Mouse (Mus musculus) neural tube, embryonic 15.5 days (tissue): ENCODE results near the gene Daam2. TPM values are rescaled to one million over a fixed set of nuclear protein-coding genes. Genes with fewer than 3 reads are reported as not detected.
A peak's percentile ranks its signal among the peaks of the same experiment; 100 is the strongest.

Source experiments
- ATAC-seq: fragments of 200-750 bp; cut with Nextera tagmentation; 2 replicates; pipeline ENCODE4 v1.8.0; 2017; ENCODE audit warnings: mild to moderate bottlenecking, moderate TSS enrichment, moderate library complexity; ENCODE audit not compliant: low FRiP score
- H3K27ac ChIP-seq: fragments of 300-500 bp; sonication (generic); replicated peaks from 2 replicates; pipeline ENCODE4 v1.5.1; 2015; ENCODE audit warnings: mild to moderate bottlenecking, inconsistent platforms
- H3K27me3 ChIP-seq: fragments of 300-500 bp; sonication (generic); replicated peaks from 2 replicates; pipeline ENCODE4 v1.6.1; 2015; ENCODE audit warnings: inconsistent platforms
- H3K36me3 ChIP-seq: fragments of 300-500 bp; sonication (generic); 2 replicates; pipeline ENCODE4 v1.6.1; 2015; ENCODE audit warnings: inconsistent platforms
- H3K4me1 ChIP-seq: fragments of 300-500 bp; sonication (generic); 2 replicates; pipeline ENCODE4 v1.6.1; 2015; ENCODE audit warnings: inconsistent platforms
- H3K4me2 ChIP-seq: fragments of 300-500 bp; sonication (generic); 2 replicates; pipeline ENCODE4 v1.6.1; 2015; ENCODE audit warnings: inconsistent platforms, mild to moderate bottlenecking, moderate library complexity
- H3K4me3 ChIP-seq: fragments of 300-500 bp; sonication (generic); replicated peaks from 2 replicates; pipeline ENCODE4 v1.5.1; 2015; ENCODE audit warnings: mild to moderate bottlenecking, inconsistent platforms
- H3K9ac ChIP-seq: fragments of 300-500 bp; sonication (generic); replicated peaks from 2 replicates; pipeline ENCODE4 v1.6.1; 2015; ENCODE audit warnings: mild to moderate bottlenecking, inconsistent platforms
- H3K9me3 ChIP-seq: fragments of 300-500 bp; sonication (generic); replicated peaks from 2 replicates; pipeline ENCODE4 v1.6.1; 2016; ENCODE audit warnings: inconsistent platforms
- WGBS: fragments of 180-500 bp; shearing (Covaris S2); methylation state at CpG from one replicate; pipeline ENCODE4 v1.1.7; 2015; ENCODE audit warnings: mixed read lengths; 5-methylcytosine and 5-hydroxymethylcytosine counted together
- polyA plus RNA-seq: library from polyadenylated mRNA; unstranded; fragments of >200 nt; fragmentation: Nextera tagmentation; extraction: Ambion mirVana; gene quantifications from 2 replicates; pipeline ENCODE4 v1.2.1, GENCODE M21; 2015

Gene Daam2
- polyA plus RNA-seq, 1 experiment from 2014 or later = 4.0 TPM

- H3K9ac ChIP-seq = no peak overlapping the region
Measured at GRCm38 (mm10) chr17:49531661-49532060, 32.5 kb downstream of the Daam2 start.

GRCm38 (mm10) chr17:49530215-49530614 is 33.9 kb downstream of the Daam2 start:
- WGBS = 28% methylated on average over 3 of the region's 3 CpGs
- Histone ChIP-seq H3K27me3 (no peaks in the 10 kb centered on the region), H3K4me3 (no peak overlapping the region), H3K9me3 (no peaks in the 10 kb centered on the region), H3K36me3 (no peaks in the 10 kb centered on the region), H3K4me1 (peaks cover 9% of the 10 kb centered on the region), H3K9ac (no peak overlapping the region), H3K27ac (no peak overlapping the region), H3K4me2 (no peak overlapping the region)
- ATAC-seq = no peak

More at GRCm38 (mm10) chr17:49531661-49532060, 32.5 kb downstream of the Daam2 start:
- no peak for ATAC-seq
- Histone ChIP-seq H3K4me3 (no peak overlapping the region), H3K36me3 (no peaks in the 10 kb centered on the region), H3K9me3 (no peaks in the 10 kb centered on the region), H3K4me2 (no peak overlapping the region), H3K27me3 (no peaks in the 10 kb centered on the region), H3K4me1 (peaks cover 19% of the 10 kb centered on the region), H3K27ac (no peak overlapping the region)
- 83% methylated on average over 5 of the region's 5 CpGs for WGBS

GRCm38 (mm10) chr17:49528503-49529205 is 35.5 kb downstream of the Daam2 start:
- Histone ChIP-seq H3K27me3 (no peaks in the 10 kb centered on the region), H3K27ac (peak overlapping the region; percentile 6; the same call in 1 of the 2 replicates), H3K4me1 (peaks cover 14% of the 10 kb centered on the region), H3K4me2 (no peak overlapping the region), H3K9me3 (no peaks in the 10 kb centered on the region), H3K9ac (no peak overlapping the region), H3K36me3 (no peaks in the 10 kb centered on the region), H3K4me3 (no peak overlapping the region)
- WGBS = 76% methylated on average over 7 of the region's 7 CpGs
- ATAC-seq = no peak

GRCm38 (mm10) chr17:49528033-49528432 is 36.1 kb downstream of the Daam2 start:
- Histone ChIP-seq H3K9ac (no peak overlapping the region), H3K36me3 (no peaks in the 10 kb centered on the region), H3K27ac (0 out of 2 replicates have a peak overlapping the region, but pooled peaks have one; percentile 6), H3K4me1 (peaks cover 14% of the 10 kb centered on the region), H3K4me3 (no peak overlapping the region), H3K9me3 (no peaks in the 10 kb centered on the region), H3K27me3 (no peaks in the 10 kb centered on the region), H3K4me2 (no peak overlapping the region)
- no peak for ATAC-seq
- 81% methylated on average over 4 of the region's 4 CpGs for WGBS

- 94% methylated on average over 5 of the region's 5 CpGs for WGBS
- no peaks in the 10 kb centered on the region for H3K36me3 ChIP-seq
- no peak overlapping the region for H3K27ac ChIP-seq
- no peak overlapping the region for H3K4me2 ChIP-seq
- no peak for ATAC-seq
- H3K27me3 ChIP-seq = no peaks in the 10 kb centered on the region
- no peaks in the 10 kb centered on the region for H3K9me3 ChIP-seq
- peaks cover 21% of the 10 kb centered on the region for H3K4me1 ChIP-seq
- H3K9ac ChIP-seq = no peak overlapping the region
- H3K4me3 ChIP-seq = no peak overlapping the region
Measured at GRCm38 (mm10) chr17:49526566-49526965, 37.6 kb downstream of the Daam2 start.

DNA sequence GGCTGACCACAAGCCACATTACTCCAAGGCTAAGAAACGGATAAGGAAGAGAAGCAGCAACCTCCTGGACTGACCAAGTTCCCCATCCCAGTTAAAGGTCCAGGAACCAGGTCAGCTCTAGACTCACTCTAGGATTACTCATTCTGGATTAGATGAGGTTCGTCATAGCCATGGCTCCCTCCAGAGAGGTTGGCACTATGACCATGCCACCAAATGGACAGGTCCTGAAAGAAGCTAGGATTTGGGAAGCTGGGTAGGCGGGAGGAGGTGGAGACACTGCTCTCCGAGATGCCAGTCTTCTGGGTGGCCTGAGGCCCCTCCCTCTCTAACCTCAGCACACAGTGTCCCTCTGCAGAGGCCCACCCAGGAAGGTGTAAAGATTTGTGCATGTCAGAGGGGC is 38.2 kb downstream of the Daam2 start:
- Histone ChIP-seq H3K9ac (no peak overlapping the region), H3K27ac (no peak overlapping the region), H3K27me3 (no peaks in the 10 kb centered on the region), H3K9me3 (no peaks in the 10 kb centered on the region), H3K4me2 (no peak overlapping the region), H3K4me3 (no peak overlapping the region), H3K36me3 (no peaks in the 10 kb centered on the region), H3K4me1 (peaks cover 21% of the 10 kb centered on the region)
- 89% methylated on average over 4 of the region's 4 CpGs for WGBS
- no peak for ATAC-seq

DNA sequence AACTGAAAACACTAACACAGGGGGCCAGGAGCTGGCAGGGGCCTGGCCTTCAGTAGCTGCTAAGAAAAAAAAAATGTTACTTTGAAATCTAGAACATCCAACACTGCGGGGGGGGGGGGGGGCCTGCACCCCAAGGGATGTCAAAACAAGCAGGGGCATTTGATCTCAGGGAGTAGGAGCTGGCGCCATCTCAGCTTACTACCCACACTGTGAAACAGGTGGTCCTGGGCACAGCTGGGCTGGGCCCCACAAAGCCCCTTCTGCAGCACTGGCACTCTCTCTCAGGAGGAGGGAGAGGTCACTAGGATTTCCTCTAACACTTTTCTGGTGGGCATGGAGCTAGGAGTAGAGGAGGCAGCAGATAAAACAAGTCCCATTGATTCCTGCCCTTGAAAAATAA is 39.6 kb downstream of the Daam2 start:
- Histone ChIP-seq H3K9ac (no peak overlapping the region), H3K4me1 (peaks cover 29% of the 10 kb centered on the region), H3K36me3 (no peaks in the 10 kb centered on the region), H3K9me3 (no peaks in the 10 kb centered on the region), H3K4me2 (no peak overlapping the region), H3K27me3 (no peaks in the 10 kb centered on the region), H3K4me3 (no peak overlapping the region), H3K27ac (no peak overlapping the region)
- WGBS = 60% methylated on average over 2 of the region's 2 CpGs
- ATAC-seq = no peak

DNA sequence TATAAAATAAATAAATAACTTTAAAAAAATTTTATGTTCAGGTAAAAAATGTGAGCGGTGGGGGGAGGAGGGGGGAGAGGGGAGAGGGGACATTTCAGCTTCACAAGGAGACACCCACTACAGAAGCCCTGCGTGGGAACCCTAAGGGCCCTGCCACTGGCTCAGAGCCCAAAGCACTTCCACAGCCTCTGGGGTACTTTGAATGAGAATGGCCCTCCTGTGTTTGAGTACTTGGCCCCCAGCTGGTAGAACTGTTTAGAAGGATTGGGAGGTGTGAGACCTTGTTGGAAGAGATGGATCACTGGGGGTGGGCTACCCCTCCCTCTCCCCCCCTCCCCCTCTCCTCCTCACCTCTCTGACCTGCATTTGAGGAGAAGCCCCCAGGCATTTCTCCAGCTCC is 41.7 kb downstream of the Daam2 start:
- Histone ChIP-seq H3K4me2 (no peak overlapping the region), H3K4me1 (peaks cover 19% of the 10 kb centered on the region), H3K9ac (no peak overlapping the region), H3K4me3 (no peak overlapping the region), H3K27me3 (0 out of 2 replicates have a peak, but pooled peaks cover 2% of the 10 kb centered on the region), H3K27ac (no peak overlapping the region), H3K9me3 (no peaks in the 10 kb centered on the region), H3K36me3 (no peaks in the 10 kb centered on the region)
- no peak for ATAC-seq
- whole genome bisulfite sequencing = 27% methylated on average over 2 of the region's 2 CpGs

DNA sequence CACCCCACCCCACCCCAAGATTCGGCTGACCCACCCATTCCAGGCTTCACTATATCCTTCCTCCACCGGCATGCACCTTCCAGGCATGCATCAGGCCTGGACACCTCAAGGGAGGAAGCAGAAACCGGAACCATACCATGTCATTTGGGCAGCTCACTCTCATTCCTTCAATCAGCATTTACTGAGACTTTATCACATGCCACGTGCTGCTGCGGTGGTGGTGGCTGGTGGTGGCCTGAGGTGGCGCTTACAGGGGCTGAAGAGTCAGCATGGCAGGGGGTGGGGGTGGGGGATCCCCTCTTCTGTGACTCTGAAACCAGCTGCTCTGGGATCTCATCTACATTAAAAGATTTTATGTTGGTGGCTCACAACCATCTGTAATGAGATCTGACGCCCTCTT is 42.1 kb downstream of the Daam2 start:
- Histone ChIP-seq H3K4me1 (peaks cover 20% of the 10 kb centered on the region), H3K4me2 (no peak overlapping the region), H3K36me3 (no peaks in the 10 kb centered on the region), H3K4me3 (no peak overlapping the region), H3K27ac (no peak overlapping the region), H3K9ac (no peak overlapping the region), H3K9me3 (no peaks in the 10 kb centered on the region), H3K27me3 (0 out of 2 replicates have a peak, but pooled peaks cover 2% of the 10 kb centered on the region)
- 56% methylated on average over 7 of the region's 7 CpGs for WGBS
- no peak for ATAC-seq

DNA sequence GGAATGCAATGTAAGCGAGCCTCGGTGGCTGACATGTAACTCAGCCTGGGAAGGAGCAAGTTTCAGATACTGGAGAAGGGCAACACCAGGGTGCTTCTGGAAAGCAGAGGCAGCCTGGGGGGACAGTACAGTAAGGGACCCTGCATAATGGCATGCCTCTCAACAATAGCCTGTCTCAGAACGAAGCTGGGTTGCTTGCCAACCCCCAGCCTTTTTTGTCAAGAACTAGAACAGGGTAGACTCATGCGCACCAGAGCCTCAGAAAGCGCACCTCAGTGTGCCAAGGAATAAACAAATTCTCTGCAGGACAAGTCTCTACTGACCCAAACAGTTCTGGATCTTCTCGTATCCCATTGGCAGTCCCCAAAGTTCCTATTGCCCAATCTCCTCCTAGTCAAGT is 43.5 kb downstream of the Daam2 start:
- Histone ChIP-seq H3K4me3 (no peak overlapping the region), H3K27ac (peak overlapping the region; percentile 64), H3K4me1 (peaks cover 26% of the 10 kb centered on the region), H3K36me3 (no peaks in the 10 kb centered on the region), H3K9me3 (no peaks in the 10 kb centered on the region), H3K9ac (no peak overlapping the region), H3K4me2 (no peak overlapping the region), H3K27me3 (0 out of 2 replicates have a peak, but pooled peaks cover 2% of the 10 kb centered on the region)
- no peak for ATAC-seq
- WGBS = 70% methylated on average over 6 of the region's 6 CpGs

DNA sequence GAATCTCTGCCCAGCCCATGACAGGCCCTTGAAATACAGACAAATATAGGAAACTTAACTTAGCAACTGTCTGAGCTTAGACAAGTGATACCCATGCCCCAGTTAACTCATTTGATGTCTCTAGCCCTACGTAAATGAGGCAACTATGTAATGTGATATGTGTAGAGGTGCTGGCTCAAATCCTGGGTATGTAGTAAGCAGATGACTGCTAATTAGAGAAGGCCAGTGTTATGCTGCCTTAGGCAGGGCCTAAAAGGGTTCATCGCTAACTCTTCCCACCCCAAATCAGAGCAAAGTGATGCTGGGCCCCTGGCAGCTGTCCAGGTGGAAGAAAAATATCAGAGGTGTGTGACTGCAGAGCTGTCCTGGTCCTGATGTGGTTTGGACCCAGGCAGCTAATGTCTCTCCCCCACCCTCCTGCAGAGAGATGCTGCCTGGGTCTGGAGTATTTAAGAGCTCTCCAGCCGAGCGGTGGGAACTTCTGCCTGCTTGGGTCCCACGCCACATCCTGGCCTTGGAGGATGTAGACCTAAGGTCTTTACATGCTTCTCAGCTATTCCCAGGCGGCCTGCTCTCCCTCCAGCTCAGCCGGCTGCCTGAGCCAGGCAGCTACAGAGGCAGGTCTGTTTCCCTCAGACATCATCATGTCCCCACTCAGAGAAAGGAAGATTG is 44.4 kb downstream of the Daam2 start:
- H3K27me3 ChIP-seq = 0 out of 2 replicates have a peak, but pooled peaks cover 2% of the 10 kb centered on the region
- H3K36me3 ChIP-seq = no peaks in the 10 kb centered on the region
- no peak overlapping the region for H3K4me3 ChIP-seq
- no peak overlapping the region for H3K9ac ChIP-seq
- no peaks in the 10 kb centered on the region for H3K9me3 ChIP-seq
- H3K4me1 ChIP-seq = peaks cover 26% of the 10 kb centered on the region
- no peak overlapping the region for H3K4me2 ChIP-seq
- WGBS = 71% methylated on average over 7 of the region's 7 CpGs
- ATAC-seq = peak; percentile 48; the same call in 1 of the 2 replicates
- peak overlapping the region; percentile 64 for H3K27ac ChIP-seq

DNA sequence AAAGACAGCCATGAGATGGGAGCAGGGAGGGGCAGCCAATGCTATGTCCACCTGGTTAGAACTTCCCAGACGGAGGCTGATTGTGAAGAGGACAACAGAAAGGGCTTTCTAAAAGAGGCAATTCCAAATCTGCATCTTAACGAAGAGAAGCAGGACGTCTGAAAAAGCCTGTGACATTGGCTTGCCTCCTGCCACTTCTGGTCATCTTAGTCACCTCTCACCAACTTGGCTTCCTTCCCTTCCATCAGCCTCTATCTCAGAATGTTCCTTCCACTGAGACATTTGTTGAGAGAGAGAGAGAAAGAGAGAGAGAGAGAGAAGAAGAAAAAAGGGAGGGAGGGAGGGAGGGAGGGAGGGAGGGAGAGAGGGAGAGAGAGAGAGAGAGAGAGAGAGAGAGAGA is 47.1 kb downstream of the Daam2 start:
- H3K27ac ChIP-seq = no peak overlapping the region
- H3K4me2 ChIP-seq = no peak overlapping the region
- H3K9ac ChIP-seq = no peak overlapping the region
- ATAC-seq = no peak
- 71% methylated on average over 3 of the region's 3 CpGs for WGBS
- H3K9me3 ChIP-seq = no peaks in the 10 kb centered on the region
- no peak overlapping the region for H3K4me3 ChIP-seq
- H3K27me3 ChIP-seq = 0 out of 2 replicates have a peak, but pooled peaks cover 2% of the 10 kb centered on the region
- no peaks in the 10 kb centered on the region for H3K36me3 ChIP-seq
- peaks cover 20% of the 10 kb centered on the region for H3K4me1 ChIP-seq
